Mouse (Mus musculus): ENCODE data around the gene Slc22a22.

The Slc22a22 gene

GRCm38 (mm10) chr15:57477525-57477924, at the start of gene Slc22a22:
Gene Slc22a22, minus strand, starts transcription at chr15:57477625.
- DNase-seq: no peak

- DNase-seq: no peak
Observed at GRCm38 (mm10) chr15:57523510-57524298, 46.3 kb upstream of the Slc22a22 start.

GRCm38 (mm10) chr15:57522160-57522559, 44.7 kb upstream of the Slc22a22 start:
- DNase-seq: no peak

- DNase-seq: no peak
Observed at GRCm38 (mm10) chr15:57509185-57510172, 32.1 kb upstream of the Slc22a22 start.

DNA sequence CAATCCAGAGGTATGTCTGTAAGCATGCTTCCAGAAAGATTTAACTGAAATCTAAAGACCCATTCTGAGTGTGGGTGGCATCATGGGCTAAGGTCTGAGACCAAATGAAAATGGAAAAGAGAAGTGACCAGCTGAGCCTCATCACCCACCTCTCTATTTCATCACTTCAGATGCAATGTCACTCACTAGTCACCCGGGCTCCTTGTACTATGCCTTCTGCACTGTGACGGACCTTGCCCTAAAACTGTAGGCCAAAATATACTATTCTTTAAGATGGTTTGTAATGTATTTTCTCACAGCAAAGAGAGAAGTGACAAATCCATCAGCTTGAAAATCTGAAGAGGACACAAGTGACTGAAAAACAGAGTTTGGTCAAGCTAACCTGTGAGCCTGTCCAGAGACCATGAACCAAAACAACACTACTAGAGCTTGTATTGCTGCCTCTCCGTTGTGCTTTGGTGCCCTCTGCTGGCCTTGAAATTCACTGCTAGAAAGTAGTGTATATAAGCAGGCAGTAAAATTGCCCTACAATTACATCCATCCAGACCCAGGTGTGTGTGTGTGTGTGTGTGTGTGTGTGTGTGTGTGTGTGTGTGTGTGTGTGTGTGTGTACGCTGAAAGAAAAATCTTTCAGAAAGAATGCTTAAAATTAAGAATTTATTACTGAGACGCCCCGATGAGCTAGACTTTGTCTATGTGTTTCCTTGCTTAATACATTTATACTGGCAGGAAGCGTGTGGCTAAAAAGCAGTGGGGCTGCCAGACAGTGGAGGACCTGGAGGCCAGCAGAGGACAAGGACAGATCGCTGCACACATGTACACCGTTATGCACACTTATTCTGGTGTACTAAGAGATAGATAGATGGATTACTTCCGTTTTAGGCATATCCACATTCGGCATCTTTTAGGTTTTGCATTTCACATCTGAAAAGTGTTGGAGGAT, 31.1 kb upstream of the Slc22a22 start:
- DNase-seq: peak; percentile 64

- DNase-seq: no peak
Observed at GRCm38 (mm10) chr15:57504126-57504705, 26.8 kb upstream of the Slc22a22 start.

DNA sequence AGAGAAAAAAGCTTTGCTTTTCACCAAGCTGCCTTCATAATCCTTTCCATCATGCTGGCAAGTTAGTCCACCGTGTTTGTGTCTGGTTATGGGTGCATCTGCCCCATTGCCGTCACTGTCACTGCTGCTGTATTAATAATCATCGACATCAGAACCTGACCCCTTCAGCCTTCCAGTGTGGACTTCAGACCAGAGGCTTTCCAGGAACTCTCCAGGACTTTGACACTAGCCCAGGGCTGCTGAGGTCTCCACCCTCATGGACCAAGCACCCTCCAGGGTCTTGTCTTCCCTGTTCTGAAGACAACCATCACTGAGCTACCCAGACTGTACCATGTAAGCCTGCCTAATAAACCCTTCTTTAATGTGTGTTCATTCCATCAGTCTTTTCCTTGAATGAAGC, 26.2 kb upstream of the Slc22a22 start:
- no peak for DNase-seq

GRCm38 (mm10) chr15:57501559-57501958, 24.1 kb upstream of the Slc22a22 start:
- no peak for DNase-seq

GRCm38 (mm10) chr15:57496106-57496505, 18.7 kb upstream of the Slc22a22 start:
- no peak for DNase-seq

DNA sequence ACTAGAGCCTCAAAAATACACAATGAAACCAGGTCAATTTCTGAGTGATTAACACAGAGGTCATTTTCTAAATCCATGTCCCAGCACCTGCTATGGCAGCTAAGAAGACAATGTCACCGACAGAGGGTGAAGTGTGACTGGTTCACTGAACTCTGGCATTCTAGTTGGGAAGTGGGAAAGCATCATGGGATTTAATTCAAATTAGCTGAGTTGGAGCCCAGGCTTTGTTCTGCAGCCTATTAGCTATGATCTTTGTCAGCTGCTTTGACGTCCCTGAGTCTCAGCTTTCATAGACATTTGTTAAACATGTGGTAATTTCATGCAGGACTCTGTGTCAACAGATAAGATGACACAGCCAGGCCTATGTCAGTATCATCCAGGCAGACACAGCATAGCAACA, 5.1 kb upstream of the Slc22a22 start:
- no peak for DNase-seq

- no peak for DNase-seq
Observed at GRCm38 (mm10) chr15:57471648-57472047, 5.8 kb downstream of the Slc22a22 start.

- no peak for DNase-seq
Observed at GRCm38 (mm10) chr15:57465996-57466395, 11.4 kb downstream of the Slc22a22 start.

DNA sequence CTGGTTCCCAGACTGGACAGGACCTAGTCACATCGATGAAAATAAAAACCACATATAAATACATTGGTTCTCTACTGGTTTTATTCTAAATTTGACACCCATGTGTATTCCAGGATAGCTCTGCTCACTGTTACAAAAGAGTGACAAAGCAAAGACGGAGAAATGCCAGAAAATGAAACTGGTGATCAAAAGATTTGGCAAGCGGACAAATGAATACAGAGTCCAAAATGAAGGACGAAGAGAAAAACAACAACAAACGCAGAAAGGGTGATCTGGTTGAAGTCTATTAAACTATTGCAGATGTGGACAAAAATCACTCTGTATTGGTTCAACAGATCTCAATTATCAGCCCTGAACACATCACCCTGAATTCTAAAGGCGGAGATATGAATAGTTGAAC, 12.4 kb downstream of the Slc22a22 start:
- DNase-seq: no peak

DNA sequence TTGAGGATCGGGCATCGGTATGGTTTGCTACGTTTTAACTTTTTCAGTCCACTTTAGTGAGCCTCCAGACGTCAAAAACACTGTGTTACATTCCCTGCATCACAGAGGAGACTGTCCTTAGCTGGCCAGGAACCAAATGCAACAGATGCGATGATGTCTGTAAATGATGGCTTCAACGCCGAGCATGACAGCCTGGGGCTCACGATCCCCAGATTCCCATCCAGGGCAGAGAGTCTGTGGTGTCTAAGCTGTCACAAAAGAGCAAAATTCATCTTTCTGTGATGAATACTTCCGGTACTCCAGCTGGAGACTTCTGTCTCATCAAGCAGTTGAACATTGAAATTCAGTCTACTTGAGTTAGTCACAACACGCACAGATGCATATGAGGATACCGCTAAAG, 13.4 kb downstream of the Slc22a22 start:
- no peak for DNase-seq

DNA sequence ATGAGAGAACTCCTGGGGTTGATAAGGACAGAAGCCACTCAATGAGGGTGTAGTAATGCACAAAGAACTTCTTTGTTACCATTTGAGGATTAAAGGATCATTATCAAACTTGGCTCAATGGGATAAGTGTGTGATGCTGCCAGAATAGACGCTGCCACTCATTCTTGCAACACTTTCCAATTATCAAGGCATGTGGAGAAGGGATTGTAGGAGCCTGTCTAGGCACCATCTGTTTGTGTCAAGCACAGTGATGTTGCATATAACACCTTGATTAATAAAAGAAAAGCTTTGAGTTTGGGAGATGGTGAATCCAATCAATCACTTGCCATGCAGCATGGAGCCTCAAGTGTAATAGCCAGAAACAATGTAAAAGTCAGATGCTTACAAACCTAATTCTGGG, 16.1 kb downstream of the Slc22a22 start:
- no peak for DNase-seq

- DNase-seq: no peak
Observed at GRCm38 (mm10) chr15:57457374-57457773, 20.1 kb downstream of the Slc22a22 start.

DNA sequence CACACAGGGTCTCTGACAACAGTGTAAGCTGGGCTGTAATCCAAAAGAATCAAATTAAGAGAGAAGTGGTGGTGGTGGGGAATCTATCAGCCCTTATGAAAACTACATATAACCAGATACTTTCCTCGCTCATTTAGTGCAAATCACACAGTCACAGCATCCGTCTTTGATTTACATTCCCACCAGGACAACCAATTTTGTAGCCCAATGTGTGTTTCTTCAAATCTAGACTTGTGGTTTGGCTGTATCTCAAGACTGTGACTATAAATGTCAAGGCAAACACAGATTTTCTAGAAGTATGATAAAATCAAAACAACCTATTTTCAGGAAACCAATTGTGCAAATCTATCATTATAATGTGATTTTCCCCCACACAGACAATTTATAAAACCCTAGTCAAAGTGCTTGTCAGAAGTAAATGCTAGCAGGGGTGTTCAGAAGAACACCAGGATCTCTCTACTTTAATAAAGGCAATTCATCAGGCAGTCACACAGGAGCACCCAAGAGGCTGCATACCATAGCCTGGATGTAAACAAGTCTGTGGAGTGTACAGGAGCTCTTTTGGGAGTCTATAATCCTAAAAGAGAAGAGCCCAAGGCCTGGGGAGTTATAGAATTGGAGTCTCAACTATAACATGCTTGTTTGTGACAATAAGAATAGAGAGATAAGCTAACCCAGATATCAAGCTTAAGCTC, 42.6 kb downstream of the Slc22a22 start:
- no peak for DNase-seq

GRCm38 (mm10) chr15:57408498-57408897, 68.9 kb downstream of the Slc22a22 start:
- DNase-seq: no peak

DNA sequence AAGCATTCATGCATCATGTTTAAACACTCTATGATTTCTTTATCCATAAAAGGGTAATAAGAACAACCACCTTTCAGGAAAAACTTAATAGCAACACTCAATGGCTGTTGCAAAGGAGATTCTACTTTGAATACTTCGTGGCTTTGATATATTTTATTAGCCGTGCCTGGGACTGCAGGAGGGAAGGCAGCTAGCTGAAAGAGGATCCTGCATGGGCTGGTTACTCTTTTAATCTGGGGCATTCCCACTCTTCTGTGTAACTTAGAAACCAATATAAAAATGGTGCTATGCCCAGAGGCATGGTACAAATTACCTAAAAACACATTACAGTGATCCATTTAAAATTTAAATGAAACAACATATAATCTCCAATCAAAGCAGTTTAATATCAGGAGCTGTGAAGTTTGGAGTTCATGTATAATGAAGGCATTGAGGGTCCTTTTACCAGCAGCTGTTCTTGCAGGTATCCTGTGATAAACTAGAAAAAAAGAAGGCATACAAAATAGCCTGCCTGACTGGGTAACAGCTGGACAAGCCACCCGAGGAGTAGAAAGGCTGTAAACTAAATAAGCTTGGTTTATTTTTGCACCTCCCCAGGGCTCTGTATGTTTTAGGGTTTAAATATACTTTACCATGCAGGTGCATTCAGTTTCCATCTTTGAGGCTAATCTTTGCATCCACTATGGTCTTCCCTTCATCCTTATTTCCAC, 78.8 kb downstream of the Slc22a22 start:
- no peak for DNase-seq

DNA sequence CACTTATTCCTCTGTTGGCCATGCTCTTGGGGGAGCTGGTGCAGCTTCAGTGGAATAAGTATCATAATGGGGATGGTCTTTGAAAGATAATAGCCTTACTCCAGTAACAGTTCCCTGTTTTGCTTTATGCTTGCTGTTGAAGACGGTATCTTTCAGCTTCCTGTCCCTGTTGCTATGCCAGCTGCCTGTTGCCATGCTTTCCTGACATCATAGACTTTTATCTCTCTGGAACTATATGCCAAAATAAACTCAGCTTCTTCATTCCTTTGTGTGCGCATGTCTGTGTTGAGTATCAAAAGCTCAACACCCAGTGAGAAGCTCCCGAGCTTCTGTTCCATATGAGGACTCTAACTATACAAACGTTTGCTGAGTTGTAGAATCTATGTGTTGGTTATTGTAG, 83.4 kb downstream of the Slc22a22 start:
- DNase-seq: no peak

- DNase-seq: no peak
Observed at GRCm38 (mm10) chr15:57380381-57380780, 97.0 kb downstream of the Slc22a22 start.

Measured in cerebellum, adult 11 months (tissue).